Mouse (Mus musculus): ENCODE results near the gene Usp2. TPM values are rescaled to one million over a fixed set of nuclear protein-coding genes. Genes with fewer than 3 reads are reported as not detected.

The Usp2 gene
- polyA plus RNA-seq, 1 experiment = 7.2 TPM

Other genes starting within 250 kb of the Usp2 start
- gene Thy1, start 23.6 kb upstream of the Usp2 start, polyA plus RNA-seq (2012; ENCODE audit: insufficient read depth, insufficient read length, missing spikeins) = 13.4 and 13.9 TPM in 2 replicates
- not detected in 2 replicates for gene Mfrp, start 34.7 kb downstream of the Usp2 start, polyA plus RNA-seq (2012; ENCODE audit: insufficient read depth, insufficient read length, missing spikeins)
- 3.6 and 3.7 TPM in 2 replicates for gene C1qtnf5, start 40.2 kb downstream of the Usp2 start, polyA plus RNA-seq (2012; ENCODE audit: insufficient read depth, insufficient read length, missing spikeins)
- not detected in 2 replicates for gene Gm49380, start 46.5 kb downstream of the Usp2 start, polyA plus RNA-seq (2012; ENCODE audit: insufficient read depth, insufficient read length, missing spikeins)
- 8.7 and 10.4 TPM in 2 replicates for gene Rnf26, start 46.5 kb downstream of the Usp2 start, polyA plus RNA-seq (2012; ENCODE audit: insufficient read depth, insufficient read length, missing spikeins)
- 27.8 and 28.1 TPM in 2 replicates for gene Mcam, start 67.4 kb downstream of the Usp2 start, polyA plus RNA-seq (2012; ENCODE audit: insufficient read depth, insufficient read length, missing spikeins)
- gene Cbl, start 167.0 kb downstream of the Usp2 start, polyA plus RNA-seq (2012; ENCODE audit: insufficient read depth, insufficient read length, missing spikeins) = 10.8 and 11.6 TPM in 2 replicates
- not detected in 2 replicates for gene Ccdc153, start 173.7 kb downstream of the Usp2 start, polyA plus RNA-seq (2012; ENCODE audit: insufficient read depth, insufficient read length, missing spikeins)
- not detected in 2 replicates for gene Pdzd3, start 184.4 kb downstream of the Usp2 start, polyA plus RNA-seq (2012; ENCODE audit: insufficient read depth, insufficient read length, missing spikeins)
- 8.7 and 8.8 TPM in 2 replicates for gene Nlrx1, start 201.6 kb downstream of the Usp2 start, polyA plus RNA-seq (2012; ENCODE audit: insufficient read depth, insufficient read length, missing spikeins)
- 0.36 TPM in 1 of 2 replicates, not detected in the other for gene Abcg4, start 221.6 kb downstream of the Usp2 start, polyA plus RNA-seq (2012; ENCODE audit: insufficient read depth, insufficient read length, missing spikeins)
- gene Hinfp, start 238.7 kb downstream of the Usp2 start, polyA plus RNA-seq (2012; ENCODE audit: insufficient read depth, insufficient read length, missing spikeins) = 4.7 and 5.1 TPM in 2 replicates